23 mouse cellular contexts compared by ENCODE assay signal in the genomic region with DNA sequence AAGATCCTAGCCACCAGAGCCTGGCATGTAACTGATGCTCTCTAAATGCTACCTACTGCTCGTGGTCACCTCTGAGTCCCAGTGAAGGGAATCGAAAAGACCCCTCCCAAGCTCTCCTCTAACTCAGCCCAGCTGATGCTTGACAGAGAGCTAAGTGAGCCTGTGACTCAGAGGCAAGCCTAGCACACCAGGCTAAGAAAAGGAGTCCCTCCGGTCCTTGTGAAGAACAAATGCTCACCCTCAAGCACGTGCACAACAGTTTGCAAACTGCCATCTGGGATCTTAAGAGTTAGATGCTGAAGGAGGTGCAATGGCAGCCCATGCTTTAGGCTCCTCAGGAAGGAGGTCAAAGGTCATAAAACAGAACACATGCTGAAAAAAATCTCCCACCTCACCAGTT.
DNase-seq lines count a peak whose midpoint lies in the region; ATAC-seq lines count a peak whose summit lies in the region.
"Had no signal": no experiment of that assay in that cellular context is flagged by ENCODE, and none has a peak within 500 bp of the region (broad histone marks: within the 10 kb centered on the region; RNA-seq: fewer than 3 reads in every experiment).

No protein-coding gene starts in this region.

- peaks cover 5% of the 10 kb centered on the region; the same call in 1 of the 2 replicates for H3K36me3 ChIP-seq in embryonic facial prominence, embryonic 14.5 days (ENCODE audit: control insufficient read depth, insufficient read depth, low read length)
- peaks cover 10% of the 10 kb centered on the region; the same call in 1 of the 2 replicates for H3K36me3 ChIP-seq in limb, embryonic 12.5 days
- H3K36me3 ChIP-seq: G1E; heart, embryonic 15.5 days had no signal

- H3K27ac ChIP-seq in embryonic facial prominence, embryonic 14.5 days (replicated peaks; ENCODE audit: low read depth, low read length): no peak overlapping the region
- H3K27ac ChIP-seq in limb, embryonic 12.5 days: 0 out of 2 replicates have a peak overlapping the region, but pooled peaks have one; percentile 41
- H3K27ac ChIP-seq: heart, adult 2 months; heart, embryonic 15.5 days; hindbrain, postnatal 0 days had no signal

- no peak overlapping the region for H3K4me2 ChIP-seq in embryonic facial prominence, embryonic 14.5 days (ENCODE audit: low read depth, low read length)
- no peak overlapping the region for H3K4me2 ChIP-seq in limb, embryonic 12.5 days
- H3K4me2 ChIP-seq: heart, embryonic 11.5 days; heart, embryonic 15.5 days had no signal

- peaks cover 14% of the 10 kb centered on the region for H3K4me1 ChIP-seq in embryonic facial prominence, embryonic 14.5 days (ENCODE audit: control insufficient read depth, insufficient read depth, low read length)
- peaks cover 59% of the 10 kb centered on the region for H3K4me1 ChIP-seq in limb, embryonic 12.5 days (replicated peaks)
- H3K4me1 ChIP-seq: heart, embryonic 15.5 days had no signal

- WGBS in embryonic facial prominence, embryonic 14.5 days: 46% methylated on average over 4 of the region's 4 CpGs
- 45% methylated on average over 4 of the region's 4 CpGs for WGBS in limb, embryonic 12.5 days

- H3K9me3 ChIP-seq in embryonic facial prominence, embryonic 14.5 days (ENCODE audit: control insufficient read depth, low read length): no peaks in the 10 kb centered on the region
- no peaks in the 10 kb centered on the region for H3K9me3 ChIP-seq in limb, embryonic 12.5 days
- H3K9me3 ChIP-seq: forebrain, embryonic 10.5 days; heart, embryonic 15.5 days had no signal

- no peak overlapping the region for H3K9ac ChIP-seq in embryonic facial prominence, embryonic 14.5 days (ENCODE audit: low read depth, low read length)
- no peak overlapping the region for H3K9ac ChIP-seq in limb, embryonic 12.5 days (replicated peaks)
- H3K9ac ChIP-seq: heart, embryonic 15.5 days had no signal

- H3K27me3 ChIP-seq in embryonic facial prominence, embryonic 14.5 days (replicated peaks; ENCODE audit: control insufficient read depth, insufficient read depth, low read length): no peaks in the 10 kb centered on the region
- peaks cover 10% of the 10 kb centered on the region; the same call in 1 of the 2 replicates for H3K27me3 ChIP-seq in limb, embryonic 12.5 days

- 0 out of 2 replicates have a peak, but pooled peaks have one; percentile 22 for ATAC-seq in embryonic facial prominence, embryonic 14.5 days (ENCODE audit: low read depth)
- no peak for ATAC-seq in limb, embryonic 12.5 days (ENCODE audit: insufficient number of reproducible peaks, insufficient read depth, low FRiP score, low TSS enrichment, low read depth)
- ATAC-seq in megakaryocyte-erythroid progenitor cell, adult 5-6 weeks (replicated peaks; ENCODE audit: low FRiP score, low TSS enrichment, poor library complexity, severe bottlenecking): no peak
- ATAC-seq: CD4-positive, CD25-positive, alpha-beta regulatory T cell, adult 4 months; forebrain, embryonic 14.5 days; hindbrain, postnatal 0 days had no signal

- peak; percentile 7 for DNase-seq in embryo, embryonic 10 days (ENCODE audit: low spot score)
- no peak for DNase-seq in embryo, embryonic 9.5 days (ENCODE audit: extremely low spot score)
- peak; percentile 65 for DNase-seq in brain, adult 2 months (ENCODE audit: low read depth, low spot score)
- DNase-seq in embryonic facial prominence, embryonic 14.5 days (ENCODE audit: low spot score): no peak
- no peak for DNase-seq in adrenal gland, adult (ENCODE audit: inconsistent age in 2 of 2, low spot score in 1 of 2)
- DNase-seq: adrenal gland, postnatal 14 days; B cell, adult 2 months; cerebellum, adult 11 months; cerebellum, adult 8-10 months; cerebellum, postnatal 14 days; gastrocnemius, postnatal 14 days; heart, adult 2 months; heart, postnatal 14 days; kidney, adult 11 months had no signal

- H3K4me3 ChIP-seq in embryonic facial prominence, embryonic 14.5 days (ENCODE audit: low read depth, low read length): no peak overlapping the region
- H3K4me3 ChIP-seq in limb, embryonic 12.5 days (replicated peaks): no peak overlapping the region
- H3K4me3 ChIP-seq: forebrain, embryonic 10.5 days; heart, adult 2 months; heart, embryonic 15.5 days had no signal

Comparison
In these comparisons a context has a peak if more than half of its experiments do, and no peak if none do; other contexts are left out.
1. DNase-seq: peak in embryo, embryonic 10 days (single experiment) and brain, adult 2 months (single experiment); none in embryo, embryonic 9.5 days (single experiment), embryonic facial prominence, embryonic 14.5 days (single experiment) and adrenal gland, adult (0 of 2).